Mouse (Mus musculus): ENCODE results near the gene Klhl3.

- TF ChIP-seq CTCF (IDR thresholded peaks at IDR 0.05) (no peak), EP300 (IDR thresholded peaks at IDR 0.05) (no peak)
These were observed 89.5 kb downstream of the Klhl3 start for GRCm38 (mm10) chr13:58023726-58024453.
